Mouse (Mus musculus) intestine, embryonic 16.5 days (tissue): ENCODE data around the gene H2al1j. TPM values are rescaled to one million over a fixed set of nuclear protein-coding genes. Genes with fewer than 3 reads are reported as not detected.

Source experiments
- polyA plus RNA-seq: library from polyadenylated mRNA; unstranded; fragments of >200 nt; fragmentation: Nextera tagmentation; extraction: Ambion mirVana; gene quantifications from 2 replicates; pipeline ENCODE4 v1.2.1, GENCODE M21; 2015

H2al1j gene
- polyA plus RNA-seq, 1 experiment from 2014 or later, result not detected

Other genes with a start within 250 kb of the H2al1j start
- not detected in 2 replicates for gene H2al1a, start 28.6 kb upstream of the H2al1j start, polyA plus RNA-seq
- not detected in 2 replicates for gene H2al1b, start 25.4 kb upstream of the H2al1j start, polyA plus RNA-seq
- not detected in 2 replicates for gene H2al1c, start 22.2 kb upstream of the H2al1j start, polyA plus RNA-seq
- gene H2al1d, start 19.0 kb upstream of the H2al1j start, polyA plus RNA-seq, result not detected in 2 replicates
- gene H2al1e, start 15.9 kb upstream of the H2al1j start, polyA plus RNA-seq, result not detected in 2 replicates
- not detected in 2 replicates for gene H2al1f, start 12.7 kb upstream of the H2al1j start, polyA plus RNA-seq
- gene H2al1g, start 9.6 kb upstream of the H2al1j start, polyA plus RNA-seq, result not detected in 2 replicates
- not detected in 2 replicates for gene H2al1h, start 6.3 kb upstream of the H2al1j start, polyA plus RNA-seq
- not detected in 2 replicates for gene H2al1i, start 3.2 kb upstream of the H2al1j start, polyA plus RNA-seq